Mouse (Mus musculus): ENCODE data around the gene Mip. TPM values are rescaled to one million over a fixed set of nuclear protein-coding genes. Genes with fewer than 3 reads are reported as not detected.
"Not testable (repeated sequence)": the region's sequence is repeated elsewhere in the genome, so short reads cannot be mapped to it uniquely, and the experiment has no call there.

Gene Mip
- polyA plus RNA-seq, 1 experiment: not detected

GRCm38 (mm10) chr10:128256328-128256727 lies 30.7 kb downstream of the Mip start:
- 91% methylated on average over 8 of the region's 8 CpGs for WGBS
- no peaks in the 10 kb centered on the region for H3K27me3 ChIP-seq (ENCODE audit: control insufficient read depth, insufficient read depth, low read length)
- H3K27ac ChIP-seq (ENCODE audit: insufficient read depth, low read length): no peak overlapping the region
- peaks cover 3% of the 10 kb centered on the region for H3K36me3 ChIP-seq (ENCODE audit: control insufficient read depth, insufficient read depth, low read length)
- DNase-seq (ENCODE audit: low read depth in 1 of 2, low spot score in 2 of 2): no peak
- no peak overlapping the region for H3K4me3 ChIP-seq (ENCODE audit: extremely low read depth, insufficient read depth, insufficient read length)
- peaks cover 9% of the 10 kb centered on the region; the same call in 1 of the 2 replicates for H3K4me1 ChIP-seq (ENCODE audit: control insufficient read depth, insufficient read depth, insufficient read length)
- TF ChIP-seq CTCF (IDR thresholded peaks at IDR 0.05; ENCODE audit: extremely low read depth, insufficient read depth, insufficient read length, insufficient replicate concordance) (no peak), POLR2A (IDR thresholded peaks at IDR 0.05; ENCODE audit: low read depth, low read length) (no peak)

- TF ChIP-seq CTCF (IDR thresholded peaks at IDR 0.05; ENCODE audit: extremely low read depth, insufficient read depth, insufficient read length, insufficient replicate concordance) (no peak), POLR2A (IDR thresholded peaks at IDR 0.05; ENCODE audit: low read depth, low read length) (no peak)
- peak; percentile 33 to 48 for DNase-seq (ENCODE audit: low read depth in 1 of 2, low spot score in 2 of 2)
- Histone ChIP-seq H3K4me1 (ENCODE audit: control insufficient read depth, insufficient read depth, insufficient read length) (peaks cover 21% of the 10 kb centered on the region), H3K27ac (ENCODE audit: insufficient read depth, low read length) (peak overlapping the region; percentile 67), H3K36me3 (ENCODE audit: control insufficient read depth, insufficient read depth, low read length) (no peaks in the 10 kb centered on the region), H3K4me3 (ENCODE audit: extremely low read depth, insufficient read depth, insufficient read length) (no peak overlapping the region), H3K27me3 (ENCODE audit: control insufficient read depth, insufficient read depth, low read length) (no peaks in the 10 kb centered on the region)
- 16% methylated on average over 4 of the region's 4 CpGs for WGBS
These were observed 33.3 kb downstream of the Mip start for GRCm38 (mm10) chr10:128258953-128259352.

GRCm38 (mm10) chr10:128259946-128260345 lies 34.3 kb downstream of the Mip start:
- H3K4me1 ChIP-seq (ENCODE audit: control insufficient read depth, insufficient read depth, insufficient read length): peaks cover 21% of the 10 kb centered on the region
- no peak overlapping the region for H3K27ac ChIP-seq (ENCODE audit: insufficient read depth, low read length)
- no peaks in the 10 kb centered on the region for H3K36me3 ChIP-seq (ENCODE audit: control insufficient read depth, insufficient read depth, low read length)
- DNase-seq (ENCODE audit: low read depth in 1 of 2, low spot score in 2 of 2): no peak
- no peaks in the 10 kb centered on the region for H3K27me3 ChIP-seq (ENCODE audit: control insufficient read depth, insufficient read depth, low read length)
- no peak overlapping the region for H3K4me3 ChIP-seq (ENCODE audit: extremely low read depth, insufficient read depth, insufficient read length)
- TF ChIP-seq CTCF (IDR thresholded peaks at IDR 0.05; ENCODE audit: extremely low read depth, insufficient read depth, insufficient read length, insufficient replicate concordance) (no peak), POLR2A (IDR thresholded peaks at IDR 0.05; ENCODE audit: low read depth, low read length) (no peak)
- WGBS: 70% methylated on average over 5 of the region's 5 CpGs

GRCm38 (mm10) chr10:128260376-128260775 lies 34.7 kb downstream of the Mip start:
- not testable (repeated sequence) for H3K27me3 ChIP-seq (ENCODE audit: control insufficient read depth, insufficient read depth, low read length); H3K36me3 ChIP-seq (ENCODE audit: control insufficient read depth, insufficient read depth, low read length); H3K27ac ChIP-seq (ENCODE audit: insufficient read depth, low read length); H3K4me3 ChIP-seq (ENCODE audit: extremely low read depth, insufficient read depth, insufficient read length); DNase-seq (ENCODE audit: low read depth in 1 of 2, low spot score in 2 of 2)
- peaks cover 21% of the 10 kb centered on the region for H3K4me1 ChIP-seq (ENCODE audit: control insufficient read depth, insufficient read depth, insufficient read length)
- 91% methylated on average over 7 of the region's 7 CpGs for WGBS

- Histone ChIP-seq H3K36me3 (ENCODE audit: control insufficient read depth, insufficient read depth, low read length) (no peaks in the 10 kb centered on the region), H3K27ac (ENCODE audit: insufficient read depth, low read length) (peak overlapping the region; percentile 85), H3K4me1 (ENCODE audit: control insufficient read depth, insufficient read depth, insufficient read length) (peaks cover 21% of the 10 kb centered on the region), H3K27me3 (ENCODE audit: control insufficient read depth, insufficient read depth, low read length) (no peaks in the 10 kb centered on the region), H3K4me3 (ENCODE audit: extremely low read depth, insufficient read depth, insufficient read length) (no peak overlapping the region)
- no peak for DNase-seq (ENCODE audit: low read depth in 1 of 2, low spot score in 2 of 2)
- WGBS: 95% methylated on average over 22 of the region's 22 CpGs
- no peak for TF ChIP-seq CTCF (IDR thresholded peaks at IDR 0.05; ENCODE audit: extremely low read depth, insufficient read depth, insufficient read length, insufficient replicate concordance)
- TF ChIP-seq POLR2A (IDR thresholded peaks at IDR 0.05; ENCODE audit: low read depth, low read length): no peak
These were observed 36.7 kb downstream of the Mip start for GRCm38 (mm10) chr10:128262300-128262699.

- TF ChIP-seq CTCF (IDR thresholded peaks at IDR 0.05; ENCODE audit: extremely low read depth, insufficient read depth, insufficient read length, insufficient replicate concordance) (no peak), POLR2A (IDR thresholded peaks at IDR 0.05; ENCODE audit: low read depth, low read length) (no peak; the same call in 1 of the 2 replicates)
- Histone ChIP-seq H3K36me3 (ENCODE audit: control insufficient read depth, insufficient read depth, low read length) (no peaks in the 10 kb centered on the region), H3K4me1 (ENCODE audit: control insufficient read depth, insufficient read depth, insufficient read length) (peaks cover 21% of the 10 kb centered on the region), H3K4me3 (ENCODE audit: extremely low read depth, insufficient read depth, insufficient read length) (no peak overlapping the region), H3K27me3 (ENCODE audit: control insufficient read depth, insufficient read depth, low read length) (no peaks in the 10 kb centered on the region), H3K27ac (ENCODE audit: insufficient read depth, low read length) (peak overlapping the region; percentile 85)
- DNase-seq (ENCODE audit: low read depth in 1 of 2, low spot score in 2 of 2): peak in 1 of 2 experiments; percentile 36
- 30% methylated on average over 6 of the region's 6 CpGs for WGBS
These were observed 38.0 kb downstream of the Mip start for GRCm38 (mm10) chr10:128263393-128264310.

- no peak within 1 kb of the TSS for H3K4me3 ChIP-seq (ENCODE audit: extremely low read depth, insufficient read depth, insufficient read length)
- WGBS: 95% methylated on average over 6 of the region's 6 CpGs
- TF ChIP-seq POLR2A (IDR thresholded peaks at IDR 0.05; ENCODE audit: low read depth, low read length): no peak
- no peak for TF ChIP-seq CTCF (IDR thresholded peaks at IDR 0.05; ENCODE audit: extremely low read depth, insufficient read depth, insufficient read length, insufficient replicate concordance)
- no peaks in the 10 kb centered on the region for H3K36me3 ChIP-seq (ENCODE audit: control insufficient read depth, insufficient read depth, low read length)
- no peak within 1 kb of the TSS; the same call in 1 of the 2 replicates for H3K27ac ChIP-seq (ENCODE audit: insufficient read depth, low read length)
- no peak for DNase-seq (ENCODE audit: low read depth in 1 of 2, low spot score in 2 of 2)
- H3K27me3 ChIP-seq (ENCODE audit: control insufficient read depth, insufficient read depth, low read length): no peaks in the 10 kb centered on the region
- peaks cover 3% of the 10 kb centered on the region for H3K4me1 ChIP-seq (ENCODE audit: control insufficient read depth, insufficient read depth, insufficient read length)
These were observed 42.7 kb downstream of the Mip start, which contains the start of gene Apof for GRCm38 (mm10) chr10:128268371-128268770. Apof (plus strand) TSS chr10:128268671.

Data from spleen, adult 2 months (tissue).